Mouse (Mus musculus) left cerebral cortex, adult 2 months (tissue): ENCODE results near the gene Pip5k1c. TPM values are rescaled to one million over a fixed set of nuclear protein-coding genes. Genes with fewer than 3 reads are reported as not detected.

Experiments
- DNase-seq, 2 experiments: peaks; one replicate each; pipeline ENCODE4 v3.0.0; 2021 to 2022; ENCODE audit warnings: low spot score in 2 of 2, mixed read lengths in 1 of 2; ENCODE audit errors: extremely low spot score in 1 of 2
- H3K27ac ChIP-seq: fragments of 200-600 bp; 2 replicates; pipeline ENCODE4 v1.8.1; 2022
- H3K4me3 ChIP-seq: fragments of 200-600 bp; 2 replicates; pipeline ENCODE4 v1.8.1; 2022
- CTCF ChIP-seq: fragments of 200-600 bp; IDR thresholded peaks from 2 replicates; pipeline ENCODE4 v1.8.1; 2022; ENCODE audit warnings: antibody characterized with exemption, mild to moderate bottlenecking, moderate library complexity
- intact Hi-C: fragments of 180-260 bp; cut with DNase I; formaldehyde crosslinking; loops from one replicate; pipeline ENCODE4 v1.15.1; 2025
- total RNA-seq, 2 experiments: library from RNA; stranded (reverse); gene quantifications; 2 replicates each; pipeline ENCODE4 v1.2.3; 2021

Gene Pip5k1c
- total RNA-seq, 2 experiments from 2014 or later = 431 TPM

- no peak for TF ChIP-seq CTCF
- peak within 1 kb of the TSS; percentile 71 for H3K27ac ChIP-seq
- DNase-seq = peak; percentile 90
- intact Hi-C loops = no loop called here
- peak within 1 kb of the TSS; percentile 91 for H3K4me3 ChIP-seq
Measured at GRCm38 (mm10) chr10:81356991-81357844, 64.5 kb downstream of the Pip5k1c start, which contains the start of gene Mfsd12. Gene Mfsd12 (plus strand): TSS chr10:81357491.

- no peak for TF ChIP-seq CTCF
- H3K27ac ChIP-seq = no peak overlapping the region
- intact Hi-C loops = no loop called here
- peak overlapping the region; percentile 91 for H3K4me3 ChIP-seq
- no peak for DNase-seq
Measured at GRCm38 (mm10) chr10:81358209-81358608, 65.4 kb downstream of the Pip5k1c start.

GRCm38 (mm10) chr10:81358841-81359240 lies 66.1 kb downstream of the Pip5k1c start:
- intact Hi-C loops = no loop called here
- no peak overlapping the region for H3K27ac ChIP-seq
- no peak for TF ChIP-seq CTCF
- H3K4me3 ChIP-seq = peak overlapping the region; percentile 91
- no peak for DNase-seq

- TF ChIP-seq CTCF = no peak
- Histone ChIP-seq H3K27ac (no peak overlapping the region), H3K4me3 (no peak overlapping the region)
- intact Hi-C loops = no loop called here
- no peak for DNase-seq
Measured at GRCm38 (mm10) chr10:81360721-81361120, 68.0 kb downstream of the Pip5k1c start.

GRCm38 (mm10) chr10:81362336-81362949 lies 69.7 kb downstream of the Pip5k1c start:
- no peak overlapping the region for H3K4me3 ChIP-seq
- intact Hi-C loops = no loop called here
- no peak overlapping the region for H3K27ac ChIP-seq
- DNase-seq = no peak
- no peak for TF ChIP-seq CTCF

- TF ChIP-seq CTCF = no peak
- Histone ChIP-seq H3K27ac (no peak overlapping the region), H3K4me3 (no peak overlapping the region)
- intact Hi-C loops = no loop called here
- DNase-seq = no peak
Measured at GRCm38 (mm10) chr10:81363436-81364346, 70.9 kb downstream of the Pip5k1c start.

- DNase-seq = no peak
- Histone ChIP-seq H3K4me3 (no peak overlapping the region), H3K27ac (peak overlapping the region; percentile 45)
- intact Hi-C loops = no loop called here
- no peak for TF ChIP-seq CTCF
Measured at GRCm38 (mm10) chr10:81364666-81365065, 71.9 kb downstream of the Pip5k1c start.

- Histone ChIP-seq H3K27ac (peak overlapping the region; percentile 45), H3K4me3 (no peak overlapping the region)
- TF ChIP-seq CTCF = no peak
- intact Hi-C loops = no loop called here
- no peak for DNase-seq
Measured at GRCm38 (mm10) chr10:81365073-81365472, 72.3 kb downstream of the Pip5k1c start.

GRCm38 (mm10) chr10:81365672-81366476 lies 73.1 kb downstream of the Pip5k1c start, which contains the start of gene 4930404N11Rik:
Gene 4930404N11Rik (minus strand): TSS chr10:81365816.
- DNase-seq = no peak
- H3K4me3 ChIP-seq = no peak within 1 kb of the TSS
- no peak for TF ChIP-seq CTCF
- H3K27ac ChIP-seq = peak within 1 kb of the TSS; percentile 45
- intact Hi-C loops = no loop called here

GRCm38 (mm10) chr10:81366477-81367206 lies 73.9 kb downstream of the Pip5k1c start:
- DNase-seq = no peak
- TF ChIP-seq CTCF = no peak
- intact Hi-C loops = no loop called here
- H3K4me3 ChIP-seq = no peak overlapping the region
- no peak overlapping the region for H3K27ac ChIP-seq
